Mouse (Mus musculus): ENCODE measurements around the gene Kpna3. TPM values are rescaled to one million over a fixed set of nuclear protein-coding genes. Genes with fewer than 3 reads are reported as not detected.
"Not testable (repeated sequence)": the region's sequence is repeated elsewhere in the genome, so short reads cannot be mapped to it uniquely, and the experiment has no call there.

Kpna3 gene
- polyA plus RNA-seq, 1 experiment from 2014 or later, result 45.1 TPM

GRCm38 (mm10) chr14:61349876-61350275, 89.8 kb downstream of the Kpna3 start:
- Histone ChIP-seq H3K9ac (no peak overlapping the region), H3K36me3 (no peaks in the 10 kb centered on the region), H3K4me1 (peaks cover 15% of the 10 kb centered on the region), H3K4me2 (replicated peaks) (no peak overlapping the region), H3K27ac (replicated peaks) (no peak overlapping the region), H3K4me3 (replicated peaks) (no peak overlapping the region), H3K9me3 (replicated peaks) (no peaks in the 10 kb centered on the region), H3K27me3 (no peaks in the 10 kb centered on the region)
- WGBS, result 86% methylated on average over 4 of the region's 4 CpGs
- no peak for ATAC-seq (ENCODE audit: insufficient number of reproducible peaks, low FRiP score, low TSS enrichment, low read depth)

GRCm38 (mm10) chr14:61346827-61347698, 92.6 kb downstream of the Kpna3 start:
- Histone ChIP-seq H3K9me3 (replicated peaks) (no peaks in the 10 kb centered on the region), H3K36me3 (no peaks in the 10 kb centered on the region), H3K27ac (replicated peaks) (no peak overlapping the region), H3K4me1 (peaks cover 8% of the 10 kb centered on the region), H3K4me3 (replicated peaks) (no peak overlapping the region), H3K27me3 (no peaks in the 10 kb centered on the region), H3K4me2 (replicated peaks) (no peak overlapping the region), H3K9ac (no peak overlapping the region)
- WGBS, result 66% methylated on average over 10 of the region's 10 CpGs
- no peak for ATAC-seq (ENCODE audit: insufficient number of reproducible peaks, low FRiP score, low TSS enrichment, low read depth)

- Histone ChIP-seq H3K27ac (replicated peaks) (no peak overlapping the region), H3K36me3 (no peaks in the 10 kb centered on the region), H3K9me3 (replicated peaks) (no peaks in the 10 kb centered on the region), H3K9ac (no peak overlapping the region), H3K4me1 (no peaks in the 10 kb centered on the region), H3K27me3 (no peaks in the 10 kb centered on the region), H3K4me3 (replicated peaks) (no peak overlapping the region), H3K4me2 (replicated peaks) (no peak overlapping the region)
- WGBS, result 61% methylated on average over 5 of the region's 5 CpGs
- no peak for ATAC-seq (ENCODE audit: insufficient number of reproducible peaks, low FRiP score, low TSS enrichment, low read depth)
These were observed 95.1 kb downstream of the Kpna3 start for GRCm38 (mm10) chr14:61344590-61344989.

- Histone ChIP-seq H3K4me2 (replicated peaks) (no peak overlapping the region), H3K9ac (no peak overlapping the region), H3K9me3 (replicated peaks) (no peaks in the 10 kb centered on the region), H3K27ac (replicated peaks) (no peak overlapping the region), H3K4me1 (no peaks in the 10 kb centered on the region), H3K4me3 (replicated peaks) (no peak overlapping the region), H3K36me3 (no peaks in the 10 kb centered on the region), H3K27me3 (no peaks in the 10 kb centered on the region)
- no peak for ATAC-seq (ENCODE audit: insufficient number of reproducible peaks, low FRiP score, low TSS enrichment, low read depth)
- 75% methylated on average over 4 of the region's 4 CpGs for WGBS
These were observed 100.3 kb downstream of the Kpna3 start for GRCm38 (mm10) chr14:61339381-61339780.

- Histone ChIP-seq H3K27me3 (no peaks in the 10 kb centered on the region), H3K36me3 (no peaks in the 10 kb centered on the region), H3K9me3 (replicated peaks) (no peaks in the 10 kb centered on the region), H3K4me3 (replicated peaks) (no peak overlapping the region), H3K4me2 (replicated peaks) (peak overlapping the region; percentile 31; the same call in 1 of the 2 replicates), H3K27ac (replicated peaks) (no peak overlapping the region), H3K9ac (no peak overlapping the region), H3K4me1 (peaks cover 16% of the 10 kb centered on the region)
- ATAC-seq (ENCODE audit: insufficient number of reproducible peaks, low FRiP score, low TSS enrichment, low read depth), result peak; percentile 77
- 19% methylated on average over 13 of the region's 13 CpGs for WGBS
These were observed 108.6 kb downstream of the Kpna3 start for GRCm38 (mm10) chr14:61330996-61331561.

GRCm38 (mm10) chr14:61330591-61330990, 109.1 kb downstream of the Kpna3 start:
- WGBS, result 84% methylated on average over 11 of the region's 11 CpGs
- Histone ChIP-seq H3K4me1 (peaks cover 16% of the 10 kb centered on the region), H3K27me3 (no peaks in the 10 kb centered on the region), H3K9me3 (replicated peaks) (no peaks in the 10 kb centered on the region), H3K9ac (no peak overlapping the region), H3K4me3 (replicated peaks) (no peak overlapping the region), H3K36me3 (no peaks in the 10 kb centered on the region), H3K4me2 (replicated peaks) (no peak overlapping the region), H3K27ac (replicated peaks) (no peak overlapping the region)
- ATAC-seq (ENCODE audit: insufficient number of reproducible peaks, low FRiP score, low TSS enrichment, low read depth), result no peak

- 0 out of 2 replicates have a peak, but pooled peaks cover 5% of the 10 kb centered on the region for H3K9me3 ChIP-seq (replicated peaks)
- ATAC-seq (ENCODE audit: insufficient number of reproducible peaks, low FRiP score, low TSS enrichment, low read depth), result peak; percentile 81
- peaks cover 16% of the 10 kb centered on the region for H3K4me1 ChIP-seq
- peak overlapping the region; percentile 32 for H3K4me3 ChIP-seq (replicated peaks)
- peak overlapping the region; percentile 51 for H3K4me2 ChIP-seq (replicated peaks)
- WGBS, result 20% methylated on average over 19 of the region's 19 CpGs
- peak overlapping the region; percentile 1; the same call in 1 of the 2 replicates for H3K9ac ChIP-seq
- peak overlapping the region; percentile 7; the same call in 1 of the 2 replicates for H3K27ac ChIP-seq (replicated peaks)
- H3K36me3 ChIP-seq, result no peaks in the 10 kb centered on the region
- no peaks in the 10 kb centered on the region for H3K27me3 ChIP-seq
These were observed 111.8 kb downstream of the Kpna3 start for GRCm38 (mm10) chr14:61327618-61328450.

- 21% methylated on average over 6 of the region's 6 CpGs for WGBS
- not testable (repeated sequence) for H3K9ac ChIP-seq; H3K36me3 ChIP-seq; H3K4me3 ChIP-seq (replicated peaks); H3K27me3 ChIP-seq; H3K27ac ChIP-seq (replicated peaks); H3K4me2 ChIP-seq (replicated peaks); H3K9me3 ChIP-seq (replicated peaks); ATAC-seq (ENCODE audit: insufficient number of reproducible peaks, low FRiP score, low TSS enrichment, low read depth)
- H3K4me1 ChIP-seq, result peaks cover 16% of the 10 kb centered on the region
These were observed 112.7 kb downstream of the Kpna3 start for GRCm38 (mm10) chr14:61327007-61327406.

GRCm38 (mm10) chr14:61322740-61323139, 116.9 kb downstream of the Kpna3 start:
- Histone ChIP-seq H3K4me2 (replicated peaks) (no peak overlapping the region), H3K27me3 (no peaks in the 10 kb centered on the region), H3K4me1 (peaks cover 4% of the 10 kb centered on the region), H3K27ac (replicated peaks) (no peak overlapping the region), H3K9me3 (replicated peaks) (0 out of 2 replicates have a peak, but pooled peaks cover 5% of the 10 kb centered on the region), H3K9ac (no peak overlapping the region), H3K36me3 (no peaks in the 10 kb centered on the region), H3K4me3 (replicated peaks) (no peak overlapping the region)
- no peak for ATAC-seq (ENCODE audit: insufficient number of reproducible peaks, low FRiP score, low TSS enrichment, low read depth)
- WGBS, result 94% methylated on average over 1 of the region's 1 CpGs

- no peaks in the 10 kb centered on the region for H3K27me3 ChIP-seq
- no peak overlapping the region for H3K27ac ChIP-seq (replicated peaks)
- no peak for ATAC-seq (ENCODE audit: insufficient number of reproducible peaks, low FRiP score, low TSS enrichment, low read depth)
- no peak overlapping the region for H3K9ac ChIP-seq
- H3K4me3 ChIP-seq (replicated peaks), result no peak overlapping the region
- WGBS, result 71% methylated on average over 4 of the region's 4 CpGs
- no peak overlapping the region for H3K4me2 ChIP-seq (replicated peaks)
- H3K9me3 ChIP-seq (replicated peaks), result 0 out of 2 replicates have a peak, but pooled peaks cover 5% of the 10 kb centered on the region
- H3K36me3 ChIP-seq, result no peaks in the 10 kb centered on the region
- H3K4me1 ChIP-seq, result 0 out of 2 replicates have a peak, but pooled peaks cover 5% of the 10 kb centered on the region
These were observed 118.5 kb downstream of the Kpna3 start for GRCm38 (mm10) chr14:61321200-61321599.

GRCm38 (mm10) chr14:61320765-61321164, 118.9 kb downstream of the Kpna3 start:
- 0 out of 2 replicates have a peak, but pooled peaks cover 5% of the 10 kb centered on the region for H3K4me1 ChIP-seq
- 75% methylated on average over 1 of the region's 1 CpGs for WGBS
- no peak overlapping the region for H3K4me2 ChIP-seq (replicated peaks)
- no peaks in the 10 kb centered on the region for H3K36me3 ChIP-seq
- H3K27ac ChIP-seq (replicated peaks), result no peak overlapping the region
- no peak for ATAC-seq (ENCODE audit: insufficient number of reproducible peaks, low FRiP score, low TSS enrichment, low read depth)
- no peak overlapping the region for H3K9ac ChIP-seq
- no peak overlapping the region for H3K4me3 ChIP-seq (replicated peaks)
- no peaks in the 10 kb centered on the region for H3K27me3 ChIP-seq
- 0 out of 2 replicates have a peak, but pooled peaks cover 5% of the 10 kb centered on the region for H3K9me3 ChIP-seq (replicated peaks)

Measured in embryonic facial prominence, embryonic 15.5 days (tissue).